Mouse (Mus musculus): ENCODE data around the gene Stat5a.

DNA sequence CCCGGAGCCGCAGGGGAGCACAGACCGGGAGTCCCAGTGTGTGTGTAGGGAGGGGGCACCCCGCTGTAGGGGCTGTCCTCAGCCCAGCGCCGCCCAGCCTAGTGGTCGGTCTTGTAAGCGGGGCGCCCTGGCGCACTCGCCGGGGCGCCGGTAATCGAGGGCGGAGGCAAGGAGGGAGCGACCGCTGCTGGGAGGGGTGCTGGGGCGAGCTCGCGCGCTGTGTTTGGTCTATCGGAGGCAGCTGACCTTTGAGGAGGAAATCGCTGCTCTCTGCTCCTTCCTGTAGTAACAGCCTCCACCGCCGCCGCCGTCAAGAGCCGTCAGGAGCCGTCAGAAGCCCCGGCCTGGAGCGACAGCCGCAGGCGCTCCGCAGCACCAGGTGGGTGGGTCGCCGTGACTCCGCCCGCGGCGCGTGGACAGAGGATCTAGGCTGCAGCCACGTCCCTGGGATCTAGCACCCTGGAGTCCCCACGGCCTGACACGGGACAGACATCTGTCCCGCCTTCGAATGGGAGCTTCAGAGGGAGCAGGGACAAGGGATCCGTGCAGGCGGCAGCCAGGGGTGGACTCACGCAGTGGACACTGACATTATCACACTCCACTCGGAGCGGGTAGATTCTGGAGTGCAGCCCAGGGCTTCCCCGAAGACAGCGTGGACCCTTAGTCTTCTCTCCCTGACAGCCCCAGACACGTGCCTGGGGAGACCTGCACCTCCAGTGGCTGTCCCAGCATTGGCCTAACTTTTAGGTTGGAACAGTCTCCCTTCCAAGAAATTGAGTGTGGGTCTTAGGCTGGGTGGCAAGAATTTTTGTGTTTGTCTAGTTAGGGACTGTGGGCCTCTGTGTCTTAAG lies 1.3 kb downstream of the Stat5a start:
- no peak; the same call in 1 of the 2 replicates for TF ChIP-seq CTCF (IDR thresholded peaks at IDR 0.05; ENCODE audit: borderline replicate concordance, extremely low read depth, insufficient read depth, insufficient read length)
- no peak for TF ChIP-seq POLR2A (IDR thresholded peaks at IDR 0.05; ENCODE audit: borderline replicate concordance, extremely low read depth, insufficient read depth, insufficient read length, poor library complexity, severe bottlenecking)

Data from brain, embryonic 14.5 days (tissue).